Mouse (Mus musculus): ENCODE data around the gene Fam184a.

GRCm38 (mm10) chr10:53735201-53735865, 15.6 kb downstream of the Fam184a start:
- no peak for TF ChIP-seq POLR2A (IDR thresholded peaks at IDR 0.05; ENCODE audit: insufficient read length, low read depth)
- no peak for TF ChIP-seq TCF3 (IDR thresholded peaks at IDR 0.05; ENCODE audit: insufficient read length, low read depth)
- no peak for TF ChIP-seq E2F4 (IDR thresholded peaks at IDR 0.05; ENCODE audit: insufficient read depth)
- no peak for TF ChIP-seq CEBPB (IDR thresholded peaks at IDR 0.05; ENCODE audit: insufficient read depth, poor library complexity, severe bottlenecking)
- no peak for TF ChIP-seq POLR2AphosphoS2 (IDR thresholded peaks at IDR 0.05; ENCODE audit: insufficient read length, low read depth)
- no peak for TF ChIP-seq MYOD1 (IDR thresholded peaks at IDR 0.05; ENCODE audit: control insufficient read depth in 1 of 3, insufficient read length in 2 of 3, low read depth in 2 of 3)
- no peak for TF ChIP-seq MAX (IDR thresholded peaks at IDR 0.05; ENCODE audit: low read depth)
- TF ChIP-seq TCF12 (IDR thresholded peaks at IDR 0.05; ENCODE audit: insufficient read depth, poor library complexity, severe bottlenecking): no peak
- TF ChIP-seq USF1 (IDR thresholded peaks at IDR 0.05; ENCODE audit: low read depth): no peak
- TF ChIP-seq REST (IDR thresholded peaks at IDR 0.05; ENCODE audit: insufficient read depth, insufficient read length): no peak
- TF ChIP-seq MYOG (IDR thresholded peaks at IDR 0.05; ENCODE audit: control insufficient read depth in 1 of 3, insufficient read depth in 1 of 3, insufficient read length in 2 of 3, low read depth in 2 of 3): no peak
